Mouse (Mus musculus) left cerebral cortex, adult 9 months (tissue): Measurements from ENCODE around the gene Eml3.

ENCODE experiments used
- DNase-seq, 2 experiments: peaks; one replicate each; pipeline ENCODE4 v3.0.0; 2022; ENCODE audit warnings: low spot score in 2 of 2

Eml3 gene

DNA sequence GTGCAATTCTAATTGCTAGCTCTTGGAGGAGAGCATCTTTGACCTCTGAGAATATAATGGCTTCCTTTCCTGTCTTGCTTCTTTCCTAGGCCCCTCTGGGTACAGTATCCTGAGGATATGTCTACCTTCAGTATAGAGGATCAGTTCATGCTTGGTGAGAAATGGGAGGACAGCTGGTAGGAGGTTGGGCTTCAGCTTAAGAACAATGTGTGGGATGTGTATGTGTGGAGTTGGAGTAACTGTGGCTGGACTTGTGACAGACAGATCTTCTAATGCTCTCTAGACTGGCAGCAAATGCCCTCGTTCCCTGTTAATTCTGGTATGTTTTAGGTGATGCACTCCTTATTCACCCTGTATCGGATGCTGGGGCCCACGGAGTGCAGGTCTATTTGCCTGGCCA lies 15.1 kb upstream of the Eml3 start:
- DNase-seq: peak in 1 of 2 experiments; percentile 51

DNA sequence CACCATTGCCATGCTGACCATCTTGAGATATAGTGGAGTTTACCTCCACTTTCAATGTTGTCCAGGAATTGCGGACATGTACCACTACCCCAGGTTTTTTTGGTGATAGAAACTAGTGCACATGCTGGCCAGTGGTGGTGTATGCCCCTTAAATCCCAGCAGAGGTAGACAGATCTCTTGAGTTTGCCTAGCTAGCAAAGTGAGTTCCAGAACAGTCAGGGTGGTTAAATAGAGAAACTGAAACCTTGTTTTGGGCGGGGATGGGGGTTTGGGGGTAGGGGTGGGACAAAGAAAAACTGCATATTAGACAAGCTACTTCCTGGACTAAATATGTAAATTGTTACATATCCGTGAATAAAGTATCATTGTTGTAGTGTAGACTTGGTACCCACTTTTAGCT lies 10.4 kb upstream of the Eml3 start:
- DNase-seq: no peak

DNA sequence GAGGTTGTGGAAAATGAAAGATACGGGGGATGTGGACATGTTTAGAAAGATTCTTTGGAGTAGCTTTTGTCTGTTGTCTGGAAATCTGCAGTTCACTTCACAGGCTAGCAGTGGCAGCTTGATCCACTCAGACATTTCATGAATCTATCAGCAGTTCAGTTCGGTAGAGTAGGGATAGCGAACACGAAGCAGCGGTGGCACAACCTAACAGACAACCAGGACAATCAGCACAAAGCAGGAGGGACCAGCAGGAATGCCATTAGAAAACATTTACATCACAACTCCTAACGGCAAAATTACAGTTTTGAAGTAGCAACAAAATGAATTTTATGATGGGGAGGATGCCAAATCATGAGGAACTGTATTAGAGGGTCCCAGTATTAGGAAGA lies 9.7 kb upstream of the Eml3 start:
- DNase-seq: no peak

DNA sequence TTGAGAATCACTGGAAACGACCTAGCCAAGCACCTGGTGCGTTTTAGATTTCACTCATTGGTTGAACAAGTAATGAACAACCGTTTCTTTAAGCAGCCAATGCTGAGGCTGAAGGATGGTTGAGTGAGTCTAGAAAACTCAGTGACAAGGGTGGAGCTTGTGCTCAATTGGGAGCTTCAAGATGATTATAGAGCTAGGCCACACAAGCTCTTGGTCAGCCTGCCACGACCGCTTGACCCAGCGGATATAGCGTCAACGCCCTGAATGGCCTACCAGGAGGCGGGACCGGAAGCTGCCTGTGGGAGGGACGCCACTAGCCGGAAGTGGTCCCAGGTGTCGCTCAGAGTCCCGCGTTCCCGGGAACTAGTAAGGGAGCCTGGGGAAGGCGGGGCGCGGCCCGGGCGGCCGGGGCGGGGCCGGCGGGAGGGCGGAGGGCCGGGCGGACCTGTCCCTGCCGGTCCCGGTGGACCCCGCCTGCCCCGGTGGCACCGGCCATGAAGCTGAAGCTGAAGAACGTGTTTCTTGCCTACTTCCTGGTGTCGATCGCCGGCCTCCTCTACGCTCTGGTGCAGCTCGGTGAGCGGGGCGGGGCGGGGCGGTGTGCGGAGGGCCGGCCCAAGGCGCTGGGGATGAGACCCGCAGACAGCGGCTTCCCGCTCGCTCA lies 9.1 kb upstream of the Eml3 start, which contains the start of gene B3gat3:
B3gat3 (plus strand) TSS at position 302 of the 664 bp plus-strand sequence.
- peak; percentile 85 to 95 for DNase-seq

DNA sequence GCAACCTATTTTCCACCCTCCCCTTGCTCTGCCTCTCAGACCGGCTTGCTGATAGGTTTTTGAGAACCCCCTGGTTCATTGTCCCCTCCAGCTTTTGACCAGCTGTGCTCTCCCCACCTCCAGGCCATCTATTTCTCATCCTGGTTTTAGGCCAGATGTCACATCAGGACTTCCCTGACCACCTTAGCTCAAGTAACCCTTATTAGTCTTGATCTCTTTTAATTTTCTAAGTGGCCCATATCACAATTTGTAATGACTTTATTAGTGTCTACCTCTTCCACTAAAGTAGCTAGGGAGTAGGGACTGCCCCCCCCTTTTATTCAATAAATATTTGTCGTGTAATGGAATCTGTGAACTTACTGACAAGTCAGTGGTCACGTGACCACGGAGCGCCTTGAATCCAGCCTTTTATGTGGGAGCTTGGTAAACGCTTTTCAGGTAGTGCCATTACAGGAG lies 8.5 kb upstream of the Eml3 start:
- no peak for DNase-seq

DNA sequence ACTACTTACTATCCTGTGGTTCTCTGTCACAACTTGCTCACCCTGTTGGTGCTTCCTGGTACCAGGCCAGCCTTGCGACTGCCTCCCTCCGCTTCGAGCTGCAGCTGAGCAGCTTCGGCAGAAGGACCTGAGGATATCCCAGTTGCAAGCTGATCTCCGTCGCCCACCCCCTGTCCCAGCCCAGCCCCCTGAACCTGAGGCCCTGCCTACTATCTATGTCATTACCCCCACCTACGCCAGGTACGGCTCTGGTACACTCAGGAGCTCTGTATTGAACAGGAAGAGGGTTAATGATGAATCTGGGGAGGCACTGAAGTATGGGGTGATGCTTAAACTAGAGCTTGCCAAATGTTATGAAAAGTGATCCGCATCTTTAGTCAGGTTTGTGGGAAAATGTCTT lies 7.6 kb upstream of the Eml3 start:
- no peak for DNase-seq

DNA sequence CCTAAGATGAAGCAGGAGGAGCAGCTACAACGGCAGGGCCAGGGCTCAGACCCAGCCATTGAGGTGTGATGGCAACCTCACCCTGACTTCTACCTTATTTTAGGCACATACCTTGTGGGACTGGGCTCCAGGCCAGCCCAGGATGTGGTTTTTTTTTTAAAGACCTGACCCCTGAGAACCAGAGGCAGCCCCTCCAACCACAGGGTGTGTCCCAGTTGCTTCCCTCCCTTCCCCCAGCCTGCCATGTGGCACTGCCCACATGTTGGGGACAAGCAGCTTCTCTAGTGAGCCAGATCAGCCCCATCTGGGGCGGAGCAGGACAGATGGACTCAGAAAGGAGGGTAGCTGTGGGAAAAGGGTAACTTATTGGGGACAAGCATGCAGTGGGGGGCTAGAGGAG lies 2.6 kb upstream of the Eml3 start:
- no peak for DNase-seq

DNA sequence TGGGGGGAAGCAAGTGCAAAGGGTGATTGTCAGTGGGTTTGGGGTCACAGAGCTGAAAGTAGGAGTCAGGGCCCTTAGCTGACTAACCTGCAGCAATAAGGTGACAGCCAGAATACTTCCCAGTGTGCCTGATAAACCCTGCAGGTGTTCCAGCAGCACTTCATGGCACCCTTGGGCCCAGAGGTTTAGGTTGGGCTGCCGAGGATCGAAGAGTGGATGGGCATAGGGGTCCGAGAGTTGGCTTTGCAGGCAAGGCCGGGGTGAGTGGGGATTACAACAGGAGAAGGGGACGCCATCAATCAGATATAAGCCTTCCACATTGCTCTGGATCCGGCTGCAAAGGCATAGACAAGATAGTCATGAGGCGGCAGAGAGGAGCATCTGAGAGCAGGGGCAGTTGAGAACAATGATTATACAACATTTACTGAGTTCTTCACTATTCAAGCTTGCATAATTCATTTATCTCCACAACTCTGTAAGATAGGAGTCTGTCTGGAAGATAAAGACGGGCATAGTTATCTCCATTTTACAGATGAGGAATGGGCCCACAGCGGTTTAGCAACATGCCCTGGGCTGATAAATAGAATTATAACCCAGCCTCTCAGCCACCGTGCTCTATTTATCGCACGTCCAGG lies 1.3 kb upstream of the Eml3 start:
- no peak for DNase-seq

DNA sequence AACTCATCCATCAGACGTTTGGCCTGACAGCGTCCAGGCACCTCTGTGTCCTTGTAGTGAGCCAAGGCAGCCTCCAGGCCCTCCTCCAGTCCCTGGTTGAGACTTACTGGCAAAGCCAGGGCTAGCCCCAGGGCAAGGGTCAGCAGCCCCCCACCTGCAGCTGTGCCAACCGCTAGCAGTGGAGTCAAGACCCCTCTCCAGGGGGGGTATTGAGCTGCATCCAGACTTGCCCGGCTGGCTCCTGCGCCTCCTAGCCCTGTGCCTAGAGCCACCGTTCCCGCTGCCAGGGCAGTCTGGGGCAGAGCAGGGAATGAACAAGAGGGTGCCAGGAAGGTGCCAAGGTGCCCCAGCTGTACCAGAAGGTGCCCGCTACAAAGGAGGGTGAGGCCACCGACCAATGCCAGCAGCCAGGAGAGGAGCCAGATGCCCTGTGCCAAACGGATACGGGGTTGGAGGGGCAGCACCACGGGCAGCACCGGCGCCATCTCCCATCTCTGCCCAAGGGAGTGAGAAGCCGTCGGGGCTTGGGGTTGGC lies 596 bp upstream of the Eml3 start:
- no peak for DNase-seq

DNA sequence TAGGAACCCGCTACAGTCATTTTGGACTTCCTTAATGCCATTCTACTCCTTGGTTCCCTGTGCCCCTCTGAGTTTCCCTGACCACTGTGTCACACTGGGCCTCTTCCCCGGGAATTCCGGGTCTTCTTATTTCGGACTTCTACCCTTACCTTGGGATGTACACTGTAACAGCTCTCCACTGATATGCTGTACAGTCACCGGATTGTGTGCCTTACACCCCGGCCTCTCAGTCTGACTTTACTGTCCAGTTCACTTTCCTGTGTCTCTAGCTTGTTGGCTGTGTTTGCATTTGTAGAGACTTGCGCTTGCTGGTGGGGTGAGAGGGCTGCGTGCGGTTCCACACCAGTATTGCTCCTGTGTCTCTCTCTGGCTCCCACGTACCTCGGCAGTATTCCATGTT lies 765 bp downstream of the Eml3 start:
- DNase-seq: no peak

DNA sequence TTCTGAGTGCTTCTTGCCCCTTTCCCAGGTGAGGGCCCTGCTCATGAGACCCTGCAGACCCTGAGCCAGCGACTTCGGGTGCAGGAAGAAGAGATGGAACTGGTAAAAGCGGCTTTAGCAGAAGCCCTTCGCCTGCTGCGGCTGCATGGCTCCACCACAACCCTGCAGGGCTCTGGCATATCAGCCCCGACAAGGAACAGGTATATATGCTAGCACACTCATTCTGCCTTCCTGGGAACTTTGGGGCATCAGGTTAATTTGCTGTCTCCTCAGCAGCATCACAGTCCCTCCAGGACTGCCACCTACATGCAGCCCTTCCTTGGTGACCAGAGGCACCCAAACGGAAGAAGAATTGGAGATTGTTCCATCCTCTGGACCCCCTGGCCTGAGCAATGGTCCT lies 1.4 kb downstream of the Eml3 start:
- no peak for DNase-seq

DNA sequence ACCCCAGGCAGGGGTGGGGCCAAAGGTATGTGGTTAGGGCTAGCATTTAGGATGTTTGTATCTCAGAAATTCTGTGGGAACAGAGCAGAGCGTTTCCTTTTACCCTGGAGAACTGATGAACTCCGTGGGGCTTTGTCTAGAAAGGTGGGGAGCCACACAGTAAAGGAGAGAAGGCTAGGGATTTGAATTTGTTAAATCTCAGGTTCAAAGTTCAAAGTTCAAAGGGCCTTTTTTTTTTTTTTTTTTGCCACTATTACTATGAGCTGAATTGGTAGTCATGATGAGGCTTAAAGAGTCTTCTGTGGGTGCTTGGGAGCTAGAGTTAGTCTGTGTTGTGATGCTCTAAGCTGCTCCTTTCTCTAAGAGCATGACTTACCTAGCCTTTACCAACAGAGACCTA lies 7.4 kb downstream of the Eml3 start:
- no peak for DNase-seq

DNA sequence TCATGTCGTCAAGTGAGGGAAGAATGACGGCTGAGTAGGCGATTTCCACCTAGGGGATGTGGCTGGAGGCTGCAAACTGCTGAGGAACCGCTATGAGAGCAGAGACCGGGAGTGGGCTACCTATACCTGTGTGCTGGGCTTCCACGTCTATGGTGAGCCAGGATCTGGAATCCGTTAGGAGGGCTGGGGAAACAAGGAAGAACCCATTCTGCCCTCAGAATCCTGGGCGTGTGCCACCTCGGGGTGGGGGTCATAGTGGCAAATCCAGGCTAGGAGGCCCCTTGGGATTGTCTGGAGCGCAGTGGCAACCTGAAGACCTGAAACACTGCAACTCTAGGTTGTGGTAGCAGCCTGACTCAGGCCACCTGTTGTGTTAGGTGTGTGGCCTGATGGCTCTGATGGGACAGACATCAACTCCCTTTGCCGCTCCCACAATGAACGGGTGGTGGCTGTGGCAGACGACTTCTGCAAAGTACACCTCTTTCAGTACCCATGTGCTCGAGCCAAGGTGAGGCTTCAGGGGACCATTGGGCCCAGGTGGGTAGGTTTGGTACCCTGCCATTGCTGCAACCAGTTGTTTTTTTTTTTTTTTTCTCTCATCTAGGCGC lies 11.3 kb downstream of the Eml3 start:
- DNase-seq: no peak

DNA sequence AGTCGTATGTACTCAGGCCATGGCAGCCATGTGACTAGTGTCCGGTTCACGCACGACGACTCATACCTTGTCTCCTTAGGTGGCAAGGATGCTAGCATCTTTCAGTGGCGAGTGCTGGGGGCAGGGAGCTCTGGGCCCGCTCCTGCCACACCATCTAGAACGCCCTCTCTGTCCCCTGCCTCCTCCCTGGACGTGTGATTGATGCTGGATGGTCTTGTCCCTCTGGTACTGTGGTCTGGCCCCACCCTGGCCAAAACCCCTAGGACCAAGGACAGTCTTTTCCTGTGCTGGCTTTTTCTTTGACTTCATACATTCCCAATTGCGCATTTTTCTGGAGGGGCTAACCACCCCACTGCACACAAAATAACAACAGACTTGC lies 11.8 kb downstream of the Eml3 start:
- no peak for DNase-seq

DNA sequence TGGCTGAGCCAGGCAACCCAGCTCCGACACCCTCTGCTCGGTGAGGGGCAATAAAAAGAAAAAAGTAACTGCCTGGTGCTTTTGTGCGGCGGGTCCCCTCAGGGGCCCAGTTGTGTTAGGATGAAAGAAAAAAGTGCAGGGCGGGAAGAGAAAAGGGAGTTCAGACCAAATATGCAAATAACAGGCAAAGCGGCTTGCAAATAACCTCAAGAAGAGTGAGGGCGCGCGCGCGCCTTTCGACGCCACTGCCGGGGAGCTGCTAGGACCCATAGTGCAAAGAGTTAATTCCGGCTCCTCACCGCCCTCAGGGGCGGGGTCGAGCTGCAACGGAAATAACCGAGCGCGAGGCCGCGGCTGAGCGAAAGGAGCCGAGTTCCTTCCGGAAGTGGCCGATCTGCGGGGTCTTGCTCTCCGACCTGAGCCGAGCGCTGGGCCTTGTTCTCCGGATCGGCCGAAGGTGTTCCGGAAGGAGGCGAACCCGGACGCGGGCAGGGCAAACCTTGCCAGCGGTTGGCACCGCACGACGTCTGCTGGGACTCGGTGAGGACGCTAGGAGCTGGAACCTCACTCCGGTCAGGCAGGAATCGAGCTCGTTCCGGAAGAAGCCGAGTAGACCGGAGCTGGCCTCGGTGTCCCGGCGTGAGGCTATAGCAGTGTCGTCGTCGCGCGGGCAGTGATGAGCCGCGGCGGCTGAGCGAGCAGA lies 12.3 kb downstream of the Eml3 start, which contains the start of gene Mta2:
Mta2 (plus strand) TSS at position 361 of the 703 bp plus-strand sequence.
- peak; percentile 79 to 92 for DNase-seq

DNA sequence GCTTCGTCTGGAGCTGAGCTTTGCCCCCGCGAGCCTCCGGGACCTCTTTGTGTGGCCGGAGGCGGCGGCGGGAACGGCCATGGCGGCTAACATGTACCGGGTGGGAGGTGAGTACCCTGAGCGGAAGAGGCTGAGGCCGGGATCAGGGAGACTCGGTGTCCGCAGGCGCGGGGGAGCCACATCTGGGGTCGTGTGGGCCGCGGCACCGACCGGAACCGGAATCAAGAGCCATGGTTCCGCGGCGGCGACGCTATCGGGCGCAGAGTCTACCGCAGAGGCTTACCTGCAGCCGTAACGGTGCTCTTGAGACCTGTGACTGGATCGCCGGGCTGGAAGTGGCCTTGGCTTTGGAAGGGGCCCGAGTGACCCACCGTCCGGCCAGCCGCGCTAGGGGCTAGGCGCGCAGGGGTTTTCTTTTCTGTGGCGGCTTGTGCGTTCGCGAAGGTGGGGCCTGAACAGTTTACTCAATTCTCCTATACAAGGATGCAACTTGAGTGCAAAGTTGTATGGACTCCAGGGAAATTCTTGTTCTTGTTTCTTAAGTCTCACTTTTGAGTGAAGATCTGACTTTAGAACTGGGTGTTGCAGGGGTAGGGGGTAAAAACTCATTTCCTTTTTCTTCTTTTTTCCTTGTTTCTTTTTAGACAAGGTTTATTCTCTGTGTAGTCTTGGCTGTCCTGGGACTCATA lies 13.1 kb downstream of the Eml3 start:
- peak in 1 of 2 experiments; percentile 48 for DNase-seq

DNA sequence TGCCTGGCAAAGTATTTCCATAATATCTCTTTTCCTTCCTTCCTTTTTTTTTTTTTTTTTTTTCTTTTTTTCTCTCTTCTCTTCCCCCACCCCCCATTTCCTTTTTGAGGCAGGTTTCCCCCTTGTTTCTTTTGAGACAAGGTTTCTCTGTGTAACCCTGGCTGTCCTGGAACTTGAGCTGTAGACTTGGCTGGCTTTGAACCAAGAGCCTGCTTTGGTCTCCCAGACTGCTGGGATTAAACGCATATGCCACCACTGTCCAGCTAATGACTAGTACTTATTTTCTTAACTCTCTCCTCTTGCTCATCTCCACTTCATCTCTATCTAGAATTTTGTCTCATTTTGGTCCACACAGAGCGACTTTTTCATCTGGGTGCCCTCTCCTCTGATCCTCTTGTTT lies 13.7 kb downstream of the Eml3 start:
- DNase-seq: no peak

DNA sequence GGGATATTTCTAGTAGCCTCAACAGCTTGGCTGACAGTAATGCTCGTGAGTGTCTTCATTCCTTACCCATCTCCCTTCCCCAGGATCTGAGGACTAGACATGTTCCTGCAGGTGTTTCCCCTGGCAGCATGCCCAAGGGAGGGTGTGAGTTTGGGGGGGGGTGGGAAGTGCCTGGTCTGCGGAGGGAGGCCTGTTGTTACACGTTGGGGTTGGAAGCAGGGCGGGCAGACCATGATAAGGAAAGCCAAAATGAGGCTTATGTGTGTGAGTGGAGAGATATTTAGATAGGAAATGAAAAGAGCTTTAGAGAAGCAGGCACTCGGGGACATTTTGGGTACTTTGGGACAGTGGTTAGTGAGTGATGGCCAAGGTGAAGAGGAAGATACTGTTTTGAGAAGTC lies 14.7 kb downstream of the Eml3 start:
- DNase-seq: no peak

DNA sequence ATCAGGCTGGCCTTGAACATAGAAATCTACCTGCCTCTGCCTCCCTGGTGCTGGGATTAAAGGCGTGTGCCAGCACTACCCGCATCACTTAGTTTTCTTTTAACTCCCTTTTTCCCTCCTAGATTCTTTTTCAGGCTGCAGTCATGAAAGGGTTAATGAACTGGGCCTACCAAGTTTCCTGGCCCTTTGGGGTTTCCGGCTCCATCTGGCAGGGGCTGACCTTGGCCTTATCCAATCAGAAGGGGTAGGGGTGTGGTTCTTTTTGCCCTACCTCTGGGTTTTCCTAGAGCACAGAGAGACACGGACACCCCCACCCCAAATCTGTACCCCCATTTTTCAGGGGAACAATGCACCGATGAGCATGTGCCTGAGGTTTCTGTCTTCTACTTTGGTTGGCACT lies 15.4 kb downstream of the Eml3 start:
- DNase-seq: no peak

DNA sequence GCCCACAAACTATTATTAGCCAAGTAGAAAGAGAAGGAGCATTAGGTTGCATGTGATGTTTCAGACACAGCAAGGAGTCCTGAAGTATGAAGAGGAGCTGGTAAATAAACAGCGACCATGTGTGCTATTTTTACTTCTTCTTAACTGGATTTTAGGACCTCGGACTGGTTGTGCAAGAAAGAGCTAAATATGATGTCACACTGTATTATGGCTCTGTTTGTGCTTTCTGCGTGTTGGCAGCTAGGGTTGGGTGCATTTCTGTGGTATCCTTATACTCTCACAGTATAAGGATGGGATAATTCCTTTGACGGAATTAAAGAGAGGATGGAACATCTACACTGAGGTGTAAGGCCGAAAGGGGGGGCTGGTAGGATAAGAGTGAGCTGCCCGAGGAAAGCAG lies 15.9 kb downstream of the Eml3 start:
- no peak for DNase-seq

DNA sequence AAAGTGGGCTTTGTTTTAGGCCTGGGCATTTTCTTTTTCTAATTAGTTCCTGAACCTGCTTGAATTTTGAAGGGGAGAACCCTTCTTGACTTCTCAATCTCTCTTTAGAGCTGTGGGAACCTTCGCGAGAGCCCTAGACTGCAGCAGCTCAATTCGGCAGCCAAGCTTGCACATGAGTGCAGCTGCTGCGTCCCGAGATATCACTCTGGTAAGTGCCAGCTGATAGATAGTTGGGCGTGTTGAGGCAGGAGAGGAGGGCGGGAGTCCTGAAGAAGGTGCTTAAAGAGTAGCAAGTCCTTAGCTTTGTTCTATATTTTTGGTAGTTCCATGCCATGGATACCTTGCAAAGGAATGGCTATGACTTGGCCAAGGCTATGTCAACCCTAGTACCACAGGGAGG lies 17.6 kb downstream of the Eml3 start:
- no peak for DNase-seq

DNA sequence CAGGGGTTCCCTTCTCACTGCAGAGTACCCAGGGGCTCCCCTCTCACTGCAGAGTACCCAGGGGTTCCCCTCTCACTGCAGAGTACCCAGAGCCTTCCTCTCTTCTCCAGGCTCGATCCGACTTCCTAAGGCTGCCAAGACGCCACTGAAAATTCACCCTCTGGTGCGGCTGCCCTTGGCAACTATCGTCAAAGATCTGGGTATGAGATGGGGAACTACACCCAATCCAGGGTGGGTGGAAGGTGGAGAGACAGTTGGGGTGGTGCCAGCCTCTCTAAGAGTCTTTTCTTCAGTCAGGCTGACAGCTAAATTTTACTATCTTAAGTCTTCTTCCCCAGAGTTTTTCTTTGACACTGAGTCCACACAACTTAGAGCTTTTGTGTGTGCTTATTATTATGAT lies 20.8 kb downstream of the Eml3 start:
- no peak for DNase-seq
